Mouse (Mus musculus) lung, embryonic 14.5 days (tissue): ENCODE measurements around the gene Neo1. TPM values are rescaled to one million over a fixed set of nuclear protein-coding genes. Genes with fewer than 3 reads are reported as not detected.
A peak's percentile ranks its signal among the peaks of the same experiment; 100 is the strongest.

ENCODE experiments used
- ATAC-seq: fragments of 200-750 bp; cut with Nextera tagmentation; 2 replicates; pipeline ENCODE4 v1.8.0; 2017; ENCODE audit warnings: mild to moderate bottlenecking, moderate TSS enrichment, moderate library complexity; ENCODE audit not compliant: insufficient read depth
- DNase-seq: peaks from one replicate; pipeline ENCODE4 v3.0.0-alpha.2; 2015
- H3K27ac ChIP-seq: fragments of 300-500 bp; sonication (generic); 2 replicates; pipeline ENCODE4 v1.5.1; 2014; ENCODE audit warnings: low read depth, mild to moderate bottlenecking, moderate library complexity
- H3K27me3 ChIP-seq: fragments of 300-500 bp; sonication (generic); 2 replicates; pipeline ENCODE4 v1.6.1; 2014; ENCODE audit warnings: low read length, control low read depth; ENCODE audit not compliant: insufficient read depth
- H3K36me3 ChIP-seq: fragments of 300-500 bp; sonication (generic); 2 replicates; pipeline ENCODE4 v1.6.1; 2014; ENCODE audit warnings: control low read depth; ENCODE audit not compliant: insufficient read depth
- H3K4me1 ChIP-seq: fragments of 300-500 bp; sonication (generic); 2 replicates; pipeline ENCODE4 v1.6.1; 2014; ENCODE audit warnings: antibody characterized with exemption, control low read depth; ENCODE audit not compliant: insufficient read depth
- H3K4me2 ChIP-seq: fragments of 300-500 bp; sonication (generic); 2 replicates; pipeline ENCODE4 v1.6.1; 2014; ENCODE audit warnings: mild to moderate bottlenecking
- H3K4me3 ChIP-seq: fragments of 300-500 bp; sonication (generic); 2 replicates; pipeline ENCODE4 v1.5.1; 2014; ENCODE audit warnings: low read depth, low read length
- H3K9ac ChIP-seq: fragments of 300-500 bp; sonication (generic); 2 replicates; pipeline ENCODE4 v1.6.1; 2014
- H3K9me3 ChIP-seq: fragments of 300-500 bp; sonication (generic); 2 replicates; pipeline ENCODE4 v1.6.1; 2016; ENCODE audit warnings: low read depth, low read length, control low read depth
- CTCF ChIP-seq: IDR thresholded peaks from 2 replicates; pipeline ENCODE4 v1.5.1; 2016; ENCODE audit warnings: antibody characterized with exemption, low read depth
- WGBS: fragments of 180-500 bp; shearing (Covaris S2); extraction: QIAGEN DNeasy Blood & Tissue Kit; methylation state at CpG from one replicate; pipeline ENCODE4 v1.1.7; 2014; 5-methylcytosine and 5-hydroxymethylcytosine counted together
- polyA plus RNA-seq: library from polyadenylated mRNA; unstranded; fragments of >200 nt; fragmentation: Nextera tagmentation; extraction: Ambion mirVana; gene quantifications from 2 replicates; pipeline ENCODE4 v1.2.1, GENCODE M21; 2014

The Neo1 gene
- polyA plus RNA-seq, 1 experiment from 2014 or later: 62.3 TPM

DNA sequence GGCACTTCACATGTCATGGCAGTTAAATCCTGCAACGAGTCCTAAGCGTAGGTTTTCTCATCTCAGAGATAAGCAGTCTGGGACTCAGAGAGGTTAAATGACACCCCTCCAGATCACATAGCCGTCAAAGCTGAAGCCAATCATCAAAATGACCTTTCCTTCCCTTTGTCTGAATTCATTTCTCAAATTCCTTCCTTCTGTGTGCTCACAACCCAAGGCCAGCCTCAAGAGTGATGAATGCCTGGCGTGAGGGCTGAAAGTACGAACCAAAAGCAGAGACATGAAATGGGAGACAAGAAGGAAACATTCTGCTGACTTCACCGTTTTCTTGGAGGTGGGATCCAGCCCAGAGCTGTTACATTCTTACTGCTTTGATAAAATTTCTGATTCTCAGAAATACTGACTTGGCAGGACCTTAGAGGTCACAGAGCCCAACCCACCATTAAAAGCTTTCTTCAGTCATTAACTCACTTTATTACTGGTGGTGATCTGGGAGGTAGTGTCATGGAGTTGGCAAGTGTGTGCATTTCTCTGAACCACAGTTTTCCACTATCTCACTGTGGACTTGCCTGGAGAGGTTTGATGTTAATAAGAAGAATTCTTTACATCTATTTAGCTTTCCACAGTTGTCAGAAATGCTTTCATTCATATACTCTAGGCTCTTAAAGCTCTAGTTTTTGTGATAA is 29.5 kb upstream of the Neo1 start:
- Histone ChIP-seq H3K4me3 (no peak overlapping the region), H3K36me3 (no peaks in the 10 kb centered on the region), H3K4me2 (no peak overlapping the region), H3K27ac (no peak overlapping the region), H3K27me3 (no peaks in the 10 kb centered on the region), H3K4me1 (peaks cover 12% of the 10 kb centered on the region; the same call in 1 of the 2 replicates), H3K9me3 (no peaks in the 10 kb centered on the region), H3K9ac (no peak overlapping the region)
- 17% methylated on average over 6 of the region's 6 CpGs for WGBS
- DNase-seq (peak; percentile 19), ATAC-seq (no peak)
- no peak for TF ChIP-seq CTCF

GRCm38 (mm10) chr9:59062409-59062808 is 26.2 kb upstream of the Neo1 start:
- H3K27ac ChIP-seq: peak overlapping the region; percentile 18; the same call in 1 of the 2 replicates
- ATAC-seq (no peak), DNase-seq (no peak)
- no peak overlapping the region for H3K9ac ChIP-seq
- no peak for TF ChIP-seq CTCF
- no peaks in the 10 kb centered on the region for H3K27me3 ChIP-seq
- no peaks in the 10 kb centered on the region for H3K36me3 ChIP-seq
- no peak overlapping the region for H3K4me3 ChIP-seq
- no peaks in the 10 kb centered on the region for H3K9me3 ChIP-seq
- WGBS: 43% methylated on average over 4 of the region's 4 CpGs
- no peak overlapping the region for H3K4me2 ChIP-seq
- peaks cover 12% of the 10 kb centered on the region; the same call in 1 of the 2 replicates for H3K4me1 ChIP-seq

- no peak for ATAC-seq
- no peak overlapping the region for H3K4me3 ChIP-seq
- H3K36me3 ChIP-seq: no peaks in the 10 kb centered on the region
- H3K4me1 ChIP-seq: peaks cover 9% of the 10 kb centered on the region; the same call in 1 of the 2 replicates
- TF ChIP-seq CTCF: no peak
- H3K9ac ChIP-seq: no peak overlapping the region
- no peak overlapping the region for H3K27ac ChIP-seq
- DNase-seq: no peak
- H3K27me3 ChIP-seq: no peaks in the 10 kb centered on the region
- H3K9me3 ChIP-seq: no peaks in the 10 kb centered on the region
- 75% methylated on average over 9 of the region's 9 CpGs for WGBS
- no peak overlapping the region for H3K4me2 ChIP-seq
Measured at GRCm38 (mm10) chr9:59060026-59060605, 23.9 kb upstream of the Neo1 start.

DNA sequence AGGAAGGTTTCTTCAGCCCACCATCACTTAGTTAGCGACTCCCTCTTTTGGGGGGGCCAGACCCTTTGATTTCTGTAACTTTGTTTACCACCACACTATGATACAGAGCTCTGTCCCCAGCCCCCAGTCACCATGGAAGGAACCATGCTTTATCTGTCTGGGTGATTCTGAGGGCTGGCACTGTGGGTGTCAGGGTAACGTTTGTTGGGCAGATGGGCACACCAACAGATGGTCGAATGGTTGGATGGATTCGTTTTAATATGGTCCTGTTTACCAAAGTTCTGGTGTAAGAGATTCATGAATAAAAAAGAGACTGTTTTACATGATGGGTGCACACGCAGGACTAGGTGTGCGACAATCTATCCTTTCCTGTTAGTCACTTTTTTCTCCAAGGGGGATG is 22.9 kb upstream of the Neo1 start:
- Histone ChIP-seq H3K27ac (no peak overlapping the region), H3K4me1 (peaks cover 9% of the 10 kb centered on the region; the same call in 1 of the 2 replicates), H3K36me3 (no peaks in the 10 kb centered on the region), H3K27me3 (no peaks in the 10 kb centered on the region), H3K9ac (no peak overlapping the region), H3K4me3 (no peak overlapping the region), H3K4me2 (no peak overlapping the region), H3K9me3 (no peaks in the 10 kb centered on the region)
- no peak for ATAC-seq
- TF ChIP-seq CTCF: no peak
- DNase-seq: no peak
- 82% methylated on average over 6 of the region's 6 CpGs for WGBS

GRCm38 (mm10) chr9:59058060-59058459 is 21.8 kb upstream of the Neo1 start:
- peaks cover 9% of the 10 kb centered on the region; the same call in 1 of the 2 replicates for H3K4me1 ChIP-seq
- H3K9me3 ChIP-seq: no peaks in the 10 kb centered on the region
- no peak overlapping the region for H3K4me3 ChIP-seq
- H3K27ac ChIP-seq: no peak overlapping the region
- H3K27me3 ChIP-seq: no peaks in the 10 kb centered on the region
- ATAC-seq (no peak), DNase-seq (no peak)
- WGBS: 89% methylated on average over 6 of the region's 6 CpGs
- no peaks in the 10 kb centered on the region for H3K36me3 ChIP-seq
- no peak overlapping the region for H3K9ac ChIP-seq
- no peak overlapping the region for H3K4me2 ChIP-seq
- TF ChIP-seq CTCF: no peak

- H3K4me3 ChIP-seq: no peak overlapping the region
- no peak overlapping the region for H3K9ac ChIP-seq
- no peak overlapping the region for H3K27ac ChIP-seq
- no peaks in the 10 kb centered on the region for H3K9me3 ChIP-seq
- no peaks in the 10 kb centered on the region for H3K4me1 ChIP-seq
- H3K27me3 ChIP-seq: no peaks in the 10 kb centered on the region
- no peaks in the 10 kb centered on the region for H3K36me3 ChIP-seq
- WGBS: 36% methylated on average over 8 of the region's 8 CpGs
- no peak for TF ChIP-seq CTCF
- peak; percentile 63 for ATAC-seq
- peak; percentile 70 for DNase-seq
- H3K4me2 ChIP-seq: peak overlapping the region; percentile 36; the same call in 1 of the 2 replicates
Measured at GRCm38 (mm10) chr9:59056281-59056680, 20.0 kb upstream of the Neo1 start.

GRCm38 (mm10) chr9:59041805-59042204 is 5.6 kb upstream of the Neo1 start:
- H3K27me3 ChIP-seq: no peaks in the 10 kb centered on the region
- H3K36me3 ChIP-seq: no peaks in the 10 kb centered on the region
- ATAC-seq (no peak), DNase-seq (no peak)
- TF ChIP-seq CTCF: no peak
- H3K27ac ChIP-seq: no peak overlapping the region
- H3K9me3 ChIP-seq: no peaks in the 10 kb centered on the region
- no peaks in the 10 kb centered on the region for H3K4me1 ChIP-seq
- H3K4me2 ChIP-seq: no peak overlapping the region
- H3K9ac ChIP-seq: no peak overlapping the region
- no peak overlapping the region for H3K4me3 ChIP-seq
